Mouse (Mus musculus): Measurements from ENCODE around the gene 9830107B12Rik. TPM values are rescaled to one million over a fixed set of nuclear protein-coding genes. Genes with fewer than 3 reads are reported as not detected.
A peak's percentile ranks its signal among the peaks of the same experiment; 100 is the strongest.

Gene 9830107B12Rik
- polyA plus RNA-seq, 1 experiment from 2014 or later: not detected

DNA sequence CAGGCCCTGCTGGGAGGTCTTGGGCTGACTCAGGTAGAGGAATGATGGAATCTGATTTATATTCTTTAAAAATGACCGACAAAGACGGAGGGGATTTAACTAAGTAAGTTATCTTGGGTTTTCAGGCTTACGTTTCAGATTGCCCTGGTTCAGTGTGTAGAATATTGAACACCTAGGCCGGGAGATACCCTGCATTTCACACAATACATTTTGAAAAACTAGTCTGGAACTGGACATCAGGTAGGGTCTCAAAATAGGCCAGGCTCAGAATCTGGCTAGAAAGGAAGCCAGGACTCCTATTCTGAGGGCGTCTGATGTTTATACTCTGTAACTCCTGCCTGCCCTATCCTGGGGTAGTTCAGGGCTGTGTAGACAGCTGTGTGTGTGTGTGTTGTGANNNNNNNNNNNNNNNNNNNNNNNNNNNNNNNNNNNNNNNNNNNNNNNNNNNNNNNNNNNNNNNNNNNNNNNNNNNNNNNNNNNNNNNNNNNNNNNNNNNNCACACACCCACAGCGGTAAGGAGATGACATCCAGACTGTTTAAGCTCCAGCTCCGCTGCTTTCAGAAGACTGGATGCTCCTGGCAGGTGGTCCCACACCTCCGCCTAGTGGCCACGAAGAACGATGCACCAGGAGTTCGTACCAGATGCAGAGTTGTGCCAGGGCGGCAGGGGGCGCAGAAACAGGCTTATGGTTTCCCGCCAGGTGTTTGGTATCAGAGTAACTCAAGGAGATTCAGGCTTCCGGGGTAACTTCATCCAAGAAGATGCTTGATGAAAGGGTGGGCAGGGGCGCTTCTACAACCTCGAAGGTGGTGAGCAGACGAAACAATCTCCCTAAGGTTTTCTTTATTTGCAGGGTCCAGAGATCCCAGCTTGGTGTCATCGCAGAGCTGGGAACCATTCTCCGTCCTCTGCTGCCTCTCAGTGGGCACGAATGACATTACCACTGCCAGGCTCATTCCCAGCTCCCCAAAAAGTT lies 45.3 kb downstream of the 9830107B12Rik start:
- Histone ChIP-seq H3K4me3 (peak overlapping the region; percentile 41), H3K27ac (peak overlapping the region; percentile 74; the same call in 1 of the 2 replicates), H3K27me3 (ENCODE audit: poor library complexity, severe bottlenecking) (peaks cover 56% of the 10 kb centered on the region), H3K4me1 (peaks cover 55% of the 10 kb centered on the region), H3K36me3 (replicated peaks) (no peaks in the 10 kb centered on the region), H3K9me3 (no peaks in the 10 kb centered on the region)
- WGBS: 13% methylated on average over 21 of the region's 21 CpGs
- DNase-seq (ENCODE audit: extremely low spot score, low spot score): peak; percentile 93

GRCm38 (mm10) chr17:48099312-48099711 lies 46.8 kb downstream of the 9830107B12Rik start:
- no peaks in the 10 kb centered on the region for H3K9me3 ChIP-seq
- H3K4me3 ChIP-seq: no peak overlapping the region
- no peaks in the 10 kb centered on the region for H3K36me3 ChIP-seq (replicated peaks)
- H3K27ac ChIP-seq: peak overlapping the region; percentile 77; the same call in 1 of the 2 replicates
- H3K27me3 ChIP-seq (ENCODE audit: poor library complexity, severe bottlenecking): peaks cover 70% of the 10 kb centered on the region
- peaks cover 67% of the 10 kb centered on the region for H3K4me1 ChIP-seq
- WGBS: 6% methylated on average over 11 of the region's 11 CpGs
- no peak for DNase-seq (ENCODE audit: extremely low spot score, low spot score)

- DNase-seq (ENCODE audit: extremely low spot score, low spot score): peak; percentile 44
- Histone ChIP-seq H3K36me3 (replicated peaks) (no peaks in the 10 kb centered on the region), H3K4me3 (peak overlapping the region; percentile 48), H3K27me3 (ENCODE audit: poor library complexity, severe bottlenecking) (peaks cover 78% of the 10 kb centered on the region), H3K9me3 (peaks cover 6% of the 10 kb centered on the region), H3K27ac (peak overlapping the region; percentile 77), H3K4me1 (peaks cover 67% of the 10 kb centered on the region)
- WGBS: under 1% methylated on average over 19 of the region's 19 CpGs
These were observed 47.6 kb downstream of the 9830107B12Rik start for GRCm38 (mm10) chr17:48098528-48098890.

DNA sequence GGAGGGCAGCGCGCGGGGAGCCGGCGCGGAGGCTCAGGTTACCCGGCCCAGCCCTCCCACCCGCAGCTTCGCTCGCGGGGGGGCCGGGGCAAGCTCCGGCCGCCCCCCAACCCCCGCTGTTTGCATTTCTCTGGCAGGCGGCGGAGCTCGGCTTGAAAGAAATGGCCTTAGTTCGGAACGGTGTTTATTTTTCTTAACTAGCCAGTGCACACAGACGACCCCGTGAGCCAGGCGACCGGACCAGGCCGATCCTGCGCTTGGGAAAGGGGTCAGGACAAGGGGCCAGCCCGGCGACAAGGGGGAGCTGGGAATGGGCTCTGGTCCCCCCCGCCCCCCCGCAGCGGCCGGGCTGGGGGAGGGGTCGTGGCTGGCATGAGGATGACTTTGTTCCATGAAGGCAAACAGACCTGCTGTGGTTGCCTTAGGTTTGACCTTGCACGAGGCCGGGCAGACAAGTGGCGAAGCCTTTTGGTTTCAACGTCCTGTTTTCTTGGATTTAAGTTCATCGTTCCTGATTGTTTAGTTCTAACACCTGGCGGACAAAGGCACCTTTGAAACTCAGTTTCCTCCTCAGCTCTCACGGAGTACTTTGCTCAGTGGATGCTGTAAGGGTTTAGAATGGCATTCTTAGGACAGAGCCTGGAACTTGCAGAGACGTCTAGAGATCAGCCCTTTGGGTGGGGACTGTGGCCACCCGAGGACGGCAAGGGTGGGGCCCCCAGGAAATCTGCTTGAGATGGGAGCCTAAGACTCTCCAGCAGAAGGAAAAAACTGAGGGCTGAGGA lies 48.1 kb downstream of the 9830107B12Rik start:
- no peaks in the 10 kb centered on the region for H3K36me3 ChIP-seq (replicated peaks)
- H3K27ac ChIP-seq: peak overlapping the region; percentile 77
- H3K4me3 ChIP-seq: peak overlapping the region; percentile 48
- WGBS: under 1% methylated on average over 39 of the region's 43 CpGs
- H3K27me3 ChIP-seq (ENCODE audit: poor library complexity, severe bottlenecking): peaks cover 83% of the 10 kb centered on the region
- peak; percentile 69 for DNase-seq (ENCODE audit: extremely low spot score, low spot score)
- peaks cover 67% of the 10 kb centered on the region for H3K4me1 ChIP-seq
- peaks cover 8% of the 10 kb centered on the region for H3K9me3 ChIP-seq

DNA sequence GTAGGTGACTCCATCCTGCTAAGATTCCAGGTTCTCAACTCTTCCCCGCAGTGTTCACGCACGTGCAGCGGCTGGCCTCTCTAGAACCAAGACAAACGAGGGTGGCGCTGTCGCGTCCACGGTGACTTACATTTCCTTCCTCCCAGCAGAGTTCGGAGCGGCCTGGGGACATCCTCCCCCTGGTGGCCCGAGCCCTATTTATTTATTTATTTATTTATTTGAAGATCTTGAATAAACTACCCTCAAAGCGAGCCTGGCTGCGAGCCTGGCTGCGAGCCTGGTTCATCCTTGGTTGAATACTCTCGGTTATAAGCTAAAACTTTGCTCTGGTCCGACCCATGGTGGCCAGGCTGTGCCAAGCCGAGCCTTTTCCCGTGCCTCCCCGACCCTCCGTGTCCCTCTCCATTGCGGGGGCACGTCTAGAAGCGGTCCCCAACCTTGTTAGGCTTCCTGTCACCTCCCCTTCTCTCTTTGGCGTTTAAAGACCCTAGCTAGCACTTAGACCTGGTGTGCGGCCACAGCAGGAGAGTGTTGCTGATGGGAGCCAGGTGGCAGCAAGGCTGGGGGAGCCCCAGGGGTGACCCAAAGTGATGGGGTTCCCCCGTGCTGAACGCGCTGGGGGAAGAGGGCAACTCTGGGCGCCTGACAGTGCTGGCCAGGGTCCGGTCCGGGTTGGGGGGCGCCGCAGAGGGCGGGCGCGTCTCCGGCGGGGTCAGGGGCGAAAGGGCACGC lies 48.9 kb downstream of the 9830107B12Rik start:
- peak overlapping the region; percentile 48 for H3K4me3 ChIP-seq
- H3K27me3 ChIP-seq (ENCODE audit: poor library complexity, severe bottlenecking): peaks cover 83% of the 10 kb centered on the region
- no peaks in the 10 kb centered on the region for H3K36me3 ChIP-seq (replicated peaks)
- WGBS: under 1% methylated on average over 37 of the region's 41 CpGs
- H3K4me1 ChIP-seq: peaks cover 67% of the 10 kb centered on the region
- H3K27ac ChIP-seq: peak overlapping the region; percentile 77
- peaks cover 8% of the 10 kb centered on the region for H3K9me3 ChIP-seq
- DNase-seq (ENCODE audit: extremely low spot score, low spot score): peak; percentile 71

GRCm38 (mm10) chr17:48096321-48096720 lies 49.7 kb downstream of the 9830107B12Rik start:
- Histone ChIP-seq H3K27ac (peak overlapping the region; percentile 77), H3K9me3 (peaks cover 8% of the 10 kb centered on the region), H3K36me3 (replicated peaks) (no peaks in the 10 kb centered on the region), H3K4me1 (peaks cover 67% of the 10 kb centered on the region), H3K27me3 (ENCODE audit: poor library complexity, severe bottlenecking) (peaks cover 83% of the 10 kb centered on the region), H3K4me3 (peak overlapping the region; percentile 48)
- DNase-seq (ENCODE audit: extremely low spot score, low spot score): peak; percentile 32
- WGBS: 4% methylated on average over 17 of the region's 17 CpGs

DNA sequence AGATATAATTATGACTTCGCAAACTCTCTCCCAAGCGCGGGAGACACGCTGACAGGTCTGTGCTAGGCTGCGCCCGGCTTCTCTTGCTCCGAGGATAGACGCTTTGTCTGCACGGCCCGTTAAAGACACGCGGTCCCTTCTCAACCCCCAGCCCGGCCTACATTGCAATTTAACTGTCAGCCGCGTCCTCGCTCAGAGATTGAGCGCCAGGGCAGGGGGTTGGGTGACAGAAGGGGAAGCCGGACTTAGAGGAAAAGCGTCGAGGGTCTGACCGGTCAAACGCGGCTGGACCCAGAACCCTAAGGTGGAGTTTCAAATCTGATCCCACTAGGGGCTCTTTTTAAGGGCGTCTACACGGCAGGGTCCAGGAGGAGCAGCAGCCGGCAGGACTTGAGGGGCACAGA lies 50.3 kb downstream of the 9830107B12Rik start:
- H3K4me1 ChIP-seq: peaks cover 61% of the 10 kb centered on the region
- H3K9me3 ChIP-seq: peaks cover 8% of the 10 kb centered on the region
- DNase-seq (ENCODE audit: extremely low spot score, low spot score): peak; percentile 60
- under 1% methylated on average over 26 of the region's 26 CpGs for WGBS
- no peaks in the 10 kb centered on the region for H3K36me3 ChIP-seq (replicated peaks)
- peak overlapping the region; percentile 48 for H3K4me3 ChIP-seq
- H3K27ac ChIP-seq: peak overlapping the region; percentile 77
- peaks cover 83% of the 10 kb centered on the region for H3K27me3 ChIP-seq (ENCODE audit: poor library complexity, severe bottlenecking)

DNA sequence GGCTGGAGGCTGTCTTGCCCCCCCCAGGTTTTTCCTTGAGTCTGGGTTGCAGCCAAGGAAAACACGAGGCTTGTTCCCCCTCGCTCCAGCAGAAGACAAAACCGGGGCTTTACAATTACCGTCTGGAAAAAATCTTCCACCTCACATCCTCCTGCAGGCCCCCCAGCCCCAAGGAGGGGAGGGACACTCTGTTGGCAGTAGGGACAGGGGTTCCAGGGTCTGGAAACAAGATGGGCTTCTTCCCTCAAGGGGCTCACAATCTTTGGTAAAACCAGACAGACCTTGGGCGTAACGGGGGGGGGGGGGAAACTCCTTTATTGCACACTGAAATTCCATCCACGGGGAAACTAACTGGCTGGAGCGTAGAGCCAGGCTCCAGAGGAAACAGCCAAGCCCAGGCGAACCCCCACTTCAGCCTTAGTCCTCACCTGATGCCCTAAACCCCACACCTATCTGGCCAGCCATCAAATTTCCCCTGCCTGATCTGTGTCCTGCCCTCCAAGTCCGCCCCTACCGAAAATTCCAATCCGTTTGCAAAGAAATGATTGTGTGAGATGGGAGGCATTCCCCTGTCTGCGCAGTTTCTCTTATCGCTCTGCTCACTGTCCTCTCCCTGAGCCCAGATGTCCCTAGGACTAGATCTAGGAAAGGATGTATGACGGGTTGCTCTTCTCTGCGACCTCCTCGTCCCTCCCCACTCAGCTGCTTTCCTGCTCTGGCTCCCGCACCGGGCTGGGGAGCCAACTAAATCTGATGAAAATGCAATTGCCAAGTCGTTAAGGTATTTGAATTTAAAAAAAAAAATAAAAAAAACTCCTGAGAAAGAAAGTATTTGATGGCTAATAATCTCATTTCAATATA lies 51.0 kb downstream of the 9830107B12Rik start:
- no peak overlapping the region for H3K27ac ChIP-seq
- 5% methylated on average over 20 of the region's 20 CpGs for WGBS

DNA sequence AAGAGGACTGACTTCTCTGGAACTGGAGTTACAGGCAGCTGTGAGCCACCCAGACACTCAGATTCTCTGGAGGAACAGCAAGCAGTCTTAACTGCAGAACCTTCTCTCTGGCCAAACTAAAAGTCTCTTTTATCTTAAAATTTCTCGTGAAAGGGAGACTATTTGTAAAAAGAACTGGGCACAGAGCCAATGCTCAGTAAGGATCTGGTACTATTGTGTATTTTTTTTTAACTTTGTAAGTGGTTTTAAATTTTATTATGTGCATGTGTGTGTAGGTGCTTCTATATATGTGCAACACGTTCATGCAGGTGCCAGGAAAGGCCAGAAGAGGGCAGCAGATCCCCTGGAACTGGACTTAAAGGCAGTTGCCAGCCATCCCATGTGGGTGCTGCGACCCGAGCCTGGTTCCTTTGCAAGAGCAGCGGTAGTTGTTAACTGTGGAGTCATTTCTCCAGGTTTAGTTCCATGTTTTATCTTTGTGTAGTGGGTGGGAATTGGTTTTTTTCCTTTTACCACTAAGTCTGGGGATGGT lies 52.7 kb downstream of the 9830107B12Rik start:
- no peak overlapping the region for H3K4me3 ChIP-seq
- no peaks in the 10 kb centered on the region for H3K36me3 ChIP-seq (replicated peaks)
- peaks cover 64% of the 10 kb centered on the region for H3K27me3 ChIP-seq (ENCODE audit: poor library complexity, severe bottlenecking)
- H3K4me1 ChIP-seq: peaks cover 40% of the 10 kb centered on the region
- WGBS: 79% methylated on average over 5 of the region's 5 CpGs
- peaks cover 8% of the 10 kb centered on the region for H3K9me3 ChIP-seq
- H3K27ac ChIP-seq: no peak overlapping the region
- DNase-seq (ENCODE audit: extremely low spot score, low spot score): no peak

More for the DNA sequence above, 51.0 kb downstream of the 9830107B12Rik start:
- Histone ChIP-seq H3K4me3 (peak overlapping the region; percentile 7), H3K4me1 (peaks cover 57% of the 10 kb centered on the region), H3K36me3 (replicated peaks) (no peaks in the 10 kb centered on the region), H3K9me3 (peaks cover 8% of the 10 kb centered on the region), H3K27me3 (ENCODE audit: poor library complexity, severe bottlenecking) (peaks cover 81% of the 10 kb centered on the region)
- DNase-seq (ENCODE audit: extremely low spot score, low spot score): peak; percentile 27

DNA sequence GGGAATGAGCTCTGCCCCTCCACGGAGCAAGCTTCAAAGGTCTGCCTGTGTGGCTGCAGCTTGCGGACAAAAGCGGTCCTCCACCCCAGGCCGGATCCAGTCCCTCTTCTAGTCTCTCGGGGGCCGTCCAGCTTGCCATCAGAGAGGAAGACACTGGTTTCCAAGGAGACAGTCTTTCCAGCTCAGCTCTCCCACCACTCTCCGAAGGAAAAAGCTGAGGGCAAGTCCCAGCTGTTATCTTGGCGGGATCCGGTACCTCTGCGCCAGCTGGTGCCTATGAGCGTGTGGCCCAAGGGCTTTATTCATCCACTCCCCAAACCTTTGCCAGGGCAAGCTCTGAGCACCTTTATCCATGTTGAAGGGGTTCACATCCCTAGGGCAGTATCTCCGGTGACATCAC lies 55.8 kb downstream of the 9830107B12Rik start:
- 82% methylated on average over 12 of the region's 12 CpGs for WGBS
- Histone ChIP-seq H3K36me3 (replicated peaks) (no peaks in the 10 kb centered on the region), H3K4me3 (no peak overlapping the region), H3K27me3 (ENCODE audit: poor library complexity, severe bottlenecking) (peaks cover 34% of the 10 kb centered on the region), H3K9me3 (peaks cover 8% of the 10 kb centered on the region), H3K4me1 (peaks cover 10% of the 10 kb centered on the region), H3K27ac (no peak overlapping the region)
- no peak for DNase-seq (ENCODE audit: extremely low spot score, low spot score)

DNA sequence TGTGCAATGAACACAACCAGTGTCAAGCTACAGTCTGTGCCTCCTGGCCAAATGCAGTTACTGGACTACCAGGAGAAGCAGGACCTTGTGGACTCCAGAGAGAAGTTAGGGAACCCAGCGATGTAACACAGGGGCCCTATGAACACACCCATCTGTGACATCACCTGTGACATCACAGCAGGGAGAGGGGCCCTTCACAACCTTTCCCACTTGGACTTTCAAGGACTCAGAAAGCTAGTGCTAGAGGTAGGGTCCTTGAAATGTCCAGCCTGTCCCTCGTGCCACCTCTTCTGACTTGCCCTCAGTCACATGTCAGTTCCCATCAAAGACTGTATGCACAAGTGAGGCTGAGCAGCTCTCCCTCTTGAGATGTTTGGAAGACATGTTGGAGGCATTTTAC lies 56.6 kb downstream of the 9830107B12Rik start:
- no peak for DNase-seq (ENCODE audit: extremely low spot score, low spot score)
- no peak overlapping the region for H3K4me3 ChIP-seq
- no peaks in the 10 kb centered on the region for H3K36me3 ChIP-seq (replicated peaks)
- WGBS: 77% methylated on average over 2 of the region's 2 CpGs
- H3K9me3 ChIP-seq: peaks cover 8% of the 10 kb centered on the region
- H3K27me3 ChIP-seq (ENCODE audit: poor library complexity, severe bottlenecking): peaks cover 25% of the 10 kb centered on the region
- H3K4me1 ChIP-seq: peaks cover 3% of the 10 kb centered on the region; the same call in 1 of the 2 replicates
- no peak overlapping the region for H3K27ac ChIP-seq
